Mouse (Mus musculus) retina, postnatal 1 day (tissue): Measurements from ENCODE around the gene Tnn.

Experiments used
- DNase-seq: peaks from one replicate; pipeline ENCODE4 v3.0.0-alpha.2; 2012

Gene Tnn

DNA sequence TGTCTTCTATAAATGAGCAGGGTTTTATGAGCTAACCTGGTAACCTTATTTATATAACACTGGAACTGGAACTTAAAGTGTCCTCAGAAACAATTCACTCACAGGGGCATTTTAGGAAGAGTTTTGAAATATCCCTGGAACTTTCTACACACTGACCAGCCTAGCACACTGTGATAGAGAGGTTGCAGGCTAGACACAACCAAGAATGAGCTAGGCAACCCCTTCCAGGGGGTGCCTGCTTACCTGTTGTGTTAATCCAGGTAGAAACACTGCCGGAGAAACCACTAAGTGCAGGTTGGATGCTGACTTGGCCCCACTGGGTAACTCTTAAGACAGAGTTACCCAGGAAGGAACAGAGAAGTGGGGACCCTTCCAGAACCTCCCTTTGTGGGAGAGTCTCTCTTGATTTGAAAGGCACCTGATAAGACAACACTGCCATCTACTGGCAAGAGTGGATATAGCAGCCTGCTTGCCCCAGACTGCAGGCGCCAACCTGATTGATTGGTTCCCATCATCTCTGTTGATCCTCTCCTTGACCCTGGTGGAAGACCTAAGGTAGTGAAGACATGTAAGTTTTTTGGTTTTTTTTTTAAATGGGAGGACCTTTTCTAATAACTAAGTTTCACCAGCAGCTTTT lies 72.5 kb downstream of the Tnn start:
- peak; percentile 75 for DNase-seq

DNA sequence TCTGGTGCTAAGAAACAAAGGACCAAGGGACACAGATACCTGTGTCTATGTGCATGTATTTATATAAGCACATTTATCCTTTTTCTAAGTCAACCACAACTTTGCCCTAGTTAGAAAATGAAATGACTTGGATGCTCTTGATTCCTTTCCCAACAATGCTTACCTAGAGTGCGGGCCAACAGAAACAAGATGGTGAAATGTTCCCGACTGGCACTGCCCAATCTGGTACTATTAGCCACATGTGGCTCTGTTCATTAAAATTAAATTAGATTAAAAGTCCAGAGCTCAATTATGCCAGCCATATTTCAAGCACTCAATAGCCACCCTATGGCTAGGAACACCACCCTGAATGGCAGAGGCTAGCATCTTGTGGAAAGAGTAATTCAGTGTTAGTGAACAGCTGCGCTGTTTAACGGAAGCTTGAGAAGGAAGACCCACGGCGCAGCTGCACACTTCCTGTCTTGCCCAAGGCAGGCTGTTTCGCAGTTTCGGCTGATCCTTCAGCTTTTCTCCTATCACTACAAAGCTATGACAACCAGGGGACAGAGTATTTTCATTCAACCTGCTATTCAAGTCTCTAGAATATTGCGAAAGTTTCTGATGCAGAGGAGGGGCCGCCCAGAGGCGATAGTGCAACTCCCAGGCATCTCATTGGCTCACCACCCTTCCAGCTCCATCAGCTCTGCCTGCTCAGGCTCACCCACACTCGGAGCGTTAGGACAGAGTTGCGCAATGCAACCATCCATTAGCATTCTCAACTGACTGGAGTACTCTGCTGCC lies 74.3 kb downstream of the Tnn start:
- DNase-seq: no peak

DNA sequence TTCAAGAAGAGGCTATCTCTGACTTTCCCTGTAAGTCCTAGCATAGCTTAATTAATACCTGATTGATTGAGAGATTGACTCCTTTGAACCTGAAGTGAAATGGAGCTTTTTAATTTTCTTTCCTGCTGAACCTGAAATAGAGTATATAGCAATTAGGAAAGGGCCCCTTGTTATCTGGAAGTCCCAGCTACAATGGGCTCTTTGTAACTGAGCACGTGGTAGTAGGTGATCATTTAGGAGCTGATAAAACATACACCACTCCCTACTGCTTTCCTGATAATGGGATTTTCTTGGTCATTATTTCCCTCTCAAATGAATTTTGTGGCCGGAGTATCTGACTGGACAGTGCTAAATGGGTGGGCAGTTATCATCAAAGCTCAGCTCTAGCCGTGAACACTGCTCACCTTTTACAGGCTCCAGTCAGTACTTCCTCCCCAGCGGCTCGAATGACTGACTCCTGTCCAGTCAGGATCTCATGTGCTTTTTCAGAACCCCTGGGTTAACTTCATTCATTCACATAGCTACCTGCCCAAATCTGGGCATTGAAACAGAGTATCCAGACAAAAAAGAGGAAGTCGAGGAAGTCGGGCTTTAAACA lies 88.7 kb downstream of the Tnn start:
- no peak for DNase-seq

DNA sequence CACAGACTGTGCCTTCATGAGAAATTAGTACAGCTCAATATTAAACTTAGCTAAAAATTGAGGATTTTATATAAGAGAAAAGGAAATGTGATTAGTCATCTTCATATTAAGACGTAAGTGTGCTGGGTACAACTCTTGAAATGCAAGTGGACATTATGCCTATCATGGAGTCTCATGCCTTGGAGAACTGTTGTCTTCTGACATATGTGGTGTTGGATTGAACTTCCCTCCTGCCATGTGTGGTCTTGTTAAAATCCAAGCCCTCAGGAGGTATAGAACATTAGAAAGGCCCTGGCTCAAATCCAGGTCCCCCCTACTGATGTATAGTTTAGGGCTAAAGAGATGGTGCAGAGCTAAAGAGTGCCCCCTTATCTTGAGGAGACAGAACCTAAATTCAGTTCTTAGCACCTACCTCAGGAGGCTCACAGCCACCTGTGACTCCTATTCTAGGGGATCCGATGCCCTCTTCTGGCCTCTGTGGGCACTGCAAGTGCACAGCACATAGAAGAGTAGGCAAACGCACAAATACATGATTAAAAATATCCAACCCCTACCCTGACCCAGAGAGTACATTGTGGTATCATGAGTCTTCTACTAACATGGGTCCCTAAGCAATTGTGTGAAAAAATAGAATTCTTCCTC lies 91.5 kb downstream of the Tnn start:
- peak; percentile 15 for DNase-seq

DNA sequence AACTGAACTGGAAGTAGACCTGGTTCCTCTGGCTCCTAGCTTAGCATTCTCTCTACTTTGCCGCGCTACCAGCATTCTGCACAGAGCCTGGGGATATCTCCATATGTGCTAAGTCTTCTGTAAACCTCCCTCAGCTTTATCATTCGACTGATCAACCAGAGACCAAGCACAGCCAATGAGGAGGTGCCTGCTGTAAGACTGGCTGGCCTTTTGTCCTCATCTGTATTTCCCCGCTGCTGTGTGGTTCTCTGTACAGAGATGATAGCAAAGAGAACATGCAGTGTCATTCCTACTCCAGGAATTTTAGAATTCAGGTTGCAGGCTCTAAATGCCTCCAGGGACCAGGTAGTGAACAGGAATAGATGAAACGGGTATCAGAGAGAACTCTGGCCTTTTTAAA lies 92.1 kb downstream of the Tnn start:
- DNase-seq: no peak

DNA sequence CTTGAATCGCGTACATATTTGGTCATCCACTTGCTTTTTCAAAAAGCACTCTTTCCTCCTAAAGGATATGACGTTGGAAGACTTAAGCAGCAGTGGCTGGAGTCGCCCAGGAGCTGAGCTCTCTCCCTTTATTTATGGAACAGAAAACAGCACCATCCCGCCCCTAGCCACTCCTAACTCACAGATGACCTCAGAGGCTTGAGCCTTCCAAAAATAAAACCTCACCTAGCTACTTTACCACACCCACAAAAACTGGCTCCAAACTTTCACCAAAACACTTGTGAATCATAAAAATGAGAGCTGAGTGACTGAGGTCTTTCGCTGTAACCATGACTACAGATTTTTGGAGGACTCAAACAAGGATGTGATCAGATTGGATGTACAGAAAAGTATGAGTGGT lies 92.8 kb downstream of the Tnn start:
- no peak for DNase-seq

DNA sequence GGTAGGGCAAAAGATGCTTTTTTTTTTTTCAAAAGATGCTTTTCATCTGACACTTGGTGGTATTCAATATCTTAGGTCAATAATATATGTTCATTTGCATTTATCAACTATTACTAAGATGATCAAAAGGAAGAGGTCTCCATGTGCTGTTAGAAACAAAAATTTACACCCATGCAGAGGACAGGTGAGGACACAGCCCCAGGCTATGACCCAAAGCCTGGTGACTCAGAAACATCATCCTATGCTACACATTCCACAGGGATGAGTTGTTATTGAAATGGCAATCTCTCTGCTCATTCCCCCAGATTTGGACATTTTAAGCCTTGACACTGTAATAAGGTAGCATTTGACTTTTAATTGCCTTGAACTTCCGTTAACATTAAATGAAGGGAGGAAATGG lies 93.5 kb downstream of the Tnn start:
- no peak for DNase-seq

DNA sequence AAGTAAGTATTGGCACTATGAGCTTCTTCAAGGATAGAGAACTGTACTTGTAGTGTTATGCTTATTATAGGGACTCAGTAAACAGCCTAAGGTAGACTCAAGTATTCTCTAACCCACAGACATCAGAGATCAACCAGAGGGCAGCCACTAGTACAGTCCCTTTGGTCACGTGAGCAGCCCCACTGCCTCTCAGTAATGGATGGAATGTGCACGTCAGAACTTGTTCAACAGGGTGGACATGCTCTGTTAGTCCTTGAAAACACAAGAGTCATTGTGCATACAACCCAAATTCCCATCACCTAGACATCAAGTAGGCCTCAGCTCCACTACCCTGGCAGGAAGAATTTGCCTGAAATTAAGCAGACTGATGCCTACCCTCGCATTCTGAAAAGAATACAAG lies 95.7 kb downstream of the Tnn start:
- no peak for DNase-seq

DNA sequence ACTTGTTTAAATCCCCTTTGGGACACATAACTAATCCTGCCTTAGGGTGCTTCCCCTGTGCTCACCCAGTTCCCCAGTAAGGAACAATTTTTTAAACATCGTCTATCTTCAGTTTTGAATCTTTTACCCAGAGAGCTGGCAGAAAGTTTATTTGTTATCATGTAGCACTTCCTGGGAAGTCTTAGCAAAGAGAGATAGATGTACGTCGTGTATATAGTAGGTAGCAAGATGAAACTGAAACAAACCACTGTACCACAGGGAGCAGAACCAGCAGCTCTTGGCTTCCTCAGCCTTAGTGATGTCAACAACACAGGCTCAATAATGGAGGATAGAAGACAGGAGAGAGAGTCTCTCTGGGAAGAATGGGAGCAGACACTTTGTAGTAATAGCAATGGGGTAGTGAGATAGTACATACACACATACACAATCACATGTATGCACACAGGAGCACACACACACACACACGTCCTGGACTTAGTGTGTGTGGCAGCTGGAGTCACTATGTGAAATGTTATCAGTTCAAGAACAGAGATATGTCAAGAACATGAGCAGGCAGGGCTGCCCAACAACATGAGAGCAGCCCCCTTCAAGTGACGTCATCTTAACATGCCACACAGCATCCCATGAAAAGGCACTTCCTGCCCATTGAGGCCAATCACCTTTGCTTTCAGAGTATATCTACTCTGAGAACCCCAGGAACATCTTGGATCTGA lies 98.9 kb downstream of the Tnn start:
- no peak for DNase-seq

DNA sequence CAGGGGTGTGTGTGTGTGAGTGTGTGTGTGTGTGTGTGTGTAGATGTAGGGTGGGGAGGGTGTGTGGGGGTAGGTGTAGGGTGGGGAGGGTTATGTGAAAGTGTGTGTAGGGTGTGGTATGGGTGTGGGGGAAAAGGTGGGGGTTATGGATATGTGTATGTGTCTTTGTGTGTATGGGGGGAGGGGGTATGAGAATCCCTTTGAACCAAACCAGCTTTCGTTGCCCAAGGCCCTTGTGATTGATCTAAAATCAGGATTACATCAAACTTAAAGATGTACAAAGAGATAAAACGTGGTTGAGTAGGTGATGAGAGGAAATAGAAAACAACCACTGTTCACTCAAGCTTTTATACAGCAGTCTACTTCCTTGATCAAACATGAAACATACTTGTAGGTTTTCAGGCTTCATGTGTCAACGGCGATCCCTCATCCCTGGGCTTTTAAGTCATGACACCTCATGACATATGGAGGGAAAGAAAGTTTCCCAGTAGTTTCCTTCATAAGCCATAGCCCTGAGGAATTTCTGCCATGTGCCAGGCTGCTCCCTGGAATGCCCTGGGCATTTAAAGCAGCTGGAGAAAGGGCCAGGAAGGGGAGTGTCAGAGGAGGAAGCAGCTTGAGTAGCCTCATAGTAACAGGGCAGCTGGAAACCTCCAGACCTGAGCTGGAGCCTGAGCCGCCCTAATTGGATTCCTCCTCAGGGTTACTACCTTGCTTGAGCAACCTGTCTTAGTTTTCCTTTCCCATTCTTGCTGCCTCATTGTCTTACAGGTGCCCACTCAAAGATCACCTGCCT lies 99.7 kb downstream of the Tnn start:
- no peak for DNase-seq

DNA sequence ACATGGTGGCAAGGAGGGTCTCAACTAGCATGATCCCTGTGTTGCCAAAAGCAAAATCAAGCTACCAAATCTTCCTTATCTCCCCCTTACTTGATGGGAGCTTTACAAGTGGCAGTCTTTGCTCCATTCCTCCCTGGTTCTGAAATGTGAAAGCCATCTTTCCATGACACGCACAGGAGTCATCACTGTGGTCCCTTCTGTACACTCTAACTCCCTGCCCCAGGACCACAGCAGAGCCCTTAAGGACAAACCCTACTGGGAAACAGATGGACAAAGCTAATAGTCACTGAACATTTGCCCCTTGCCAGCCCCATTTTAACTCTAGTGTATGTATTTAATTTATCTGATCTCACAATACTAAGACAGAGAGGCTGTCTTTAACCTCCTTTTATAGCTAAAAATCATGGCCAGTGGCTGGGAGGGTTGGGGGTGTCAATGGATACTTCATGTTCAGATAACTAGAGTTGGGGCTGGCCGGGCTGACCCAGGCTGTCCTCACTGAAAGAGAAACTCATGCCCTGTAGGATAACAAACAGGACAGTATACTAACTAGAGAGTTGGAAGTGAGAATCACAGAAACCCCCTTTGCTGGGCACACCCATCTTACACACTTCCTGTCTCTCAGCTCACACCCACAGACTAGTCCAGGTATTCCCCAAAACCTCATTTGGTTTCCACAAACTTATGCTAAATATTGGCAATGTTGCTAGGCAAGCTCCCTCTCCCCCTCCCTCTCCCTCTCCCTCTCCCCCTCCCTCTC lies 100.6 kb downstream of the Tnn start:
- DNase-seq: no peak

DNA sequence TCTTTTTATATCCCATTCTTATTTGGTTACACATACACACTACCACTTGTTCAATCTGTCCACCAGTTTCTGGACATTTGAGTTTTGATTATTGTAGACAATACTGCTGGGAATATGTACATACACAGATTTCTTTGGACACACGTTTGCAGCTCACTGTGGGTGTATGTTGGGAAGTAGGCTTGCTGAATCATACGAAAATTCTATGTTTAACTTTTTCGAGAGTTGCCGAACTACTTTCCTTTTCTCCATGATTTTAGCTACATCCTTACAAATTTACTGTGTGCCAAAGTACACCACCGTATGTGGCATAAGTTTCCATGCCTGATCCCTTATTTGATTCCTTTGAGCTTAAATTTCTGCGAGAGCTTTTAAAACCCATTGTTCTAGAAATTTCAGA lies 102.5 kb downstream of the Tnn start:
- no peak for DNase-seq

DNA sequence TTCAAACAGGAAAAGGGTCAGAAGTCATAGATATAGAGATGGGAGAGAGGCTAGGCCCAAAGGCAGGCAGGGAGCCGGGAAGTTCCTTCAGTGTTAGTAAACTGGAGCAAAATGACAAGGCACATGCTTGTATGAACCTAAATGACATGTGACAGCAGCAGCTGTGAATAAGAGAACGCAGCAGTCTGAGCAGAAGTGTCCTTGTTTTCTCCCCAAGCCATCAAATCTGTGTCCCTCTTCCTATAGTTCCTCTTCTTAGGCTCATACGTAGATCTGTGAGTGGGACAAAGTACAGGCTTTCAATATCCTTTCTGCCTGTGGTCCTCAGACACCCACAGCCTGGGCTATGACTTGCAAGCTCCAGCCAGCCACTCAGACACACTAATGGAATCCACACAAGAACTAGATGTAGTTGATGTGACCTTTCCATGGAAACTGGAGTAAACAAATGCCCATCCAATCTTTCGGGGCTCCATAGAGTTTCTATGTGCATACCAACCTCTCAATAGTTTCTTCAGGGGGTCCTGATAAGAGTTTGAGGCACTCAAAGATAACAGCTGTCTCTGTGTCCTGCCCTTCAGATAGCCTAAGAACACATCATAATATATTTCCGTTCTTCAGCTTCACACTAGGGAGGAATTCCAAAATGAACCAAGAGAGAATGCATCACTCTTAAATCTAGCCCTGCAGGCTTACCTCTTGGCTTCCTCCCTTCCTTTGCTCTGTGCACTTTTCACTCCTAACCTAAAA lies 104.1 kb downstream of the Tnn start:
- no peak for DNase-seq

DNA sequence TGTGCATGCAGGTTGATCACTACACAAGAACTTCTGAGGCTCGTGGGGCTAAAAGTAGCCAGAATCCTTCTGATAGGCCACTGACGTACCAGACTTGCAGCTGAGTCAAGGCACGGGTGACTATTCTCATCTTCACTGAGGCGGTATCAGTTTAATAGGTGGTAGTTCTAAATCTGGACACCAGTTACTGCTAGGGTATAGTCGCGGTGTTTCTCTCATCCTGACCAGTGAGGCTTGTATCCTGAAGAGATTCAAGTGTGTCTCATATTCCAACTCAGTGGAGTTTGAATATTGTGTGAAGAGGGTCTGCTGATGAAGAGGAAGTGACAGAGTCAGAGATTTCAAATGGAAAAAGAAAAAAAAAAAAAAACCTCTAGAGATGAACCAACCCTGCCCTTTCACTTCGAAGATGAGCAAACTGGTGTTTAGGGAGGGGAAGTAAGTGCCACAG lies 105.9 kb downstream of the Tnn start:
- no peak for DNase-seq

DNA sequence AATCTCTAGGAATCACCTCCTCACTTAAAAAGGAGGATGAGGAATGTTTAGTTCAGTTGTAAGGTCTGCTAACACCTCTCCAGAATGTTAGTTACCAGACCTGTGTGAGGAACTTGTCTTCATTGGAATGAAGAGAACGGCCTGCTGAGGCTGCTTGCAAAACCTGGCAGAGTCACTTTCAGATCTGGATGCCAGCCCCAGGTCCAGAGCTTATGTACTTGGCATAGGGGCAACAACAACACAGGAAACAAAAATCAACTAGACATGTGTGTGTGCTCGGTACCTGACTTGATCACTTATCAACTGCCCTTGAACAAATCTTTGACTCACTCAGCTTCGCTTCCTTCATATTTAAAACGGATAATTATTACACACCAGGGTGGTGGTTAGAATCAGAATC lies 106.6 kb downstream of the Tnn start:
- DNase-seq: no peak

DNA sequence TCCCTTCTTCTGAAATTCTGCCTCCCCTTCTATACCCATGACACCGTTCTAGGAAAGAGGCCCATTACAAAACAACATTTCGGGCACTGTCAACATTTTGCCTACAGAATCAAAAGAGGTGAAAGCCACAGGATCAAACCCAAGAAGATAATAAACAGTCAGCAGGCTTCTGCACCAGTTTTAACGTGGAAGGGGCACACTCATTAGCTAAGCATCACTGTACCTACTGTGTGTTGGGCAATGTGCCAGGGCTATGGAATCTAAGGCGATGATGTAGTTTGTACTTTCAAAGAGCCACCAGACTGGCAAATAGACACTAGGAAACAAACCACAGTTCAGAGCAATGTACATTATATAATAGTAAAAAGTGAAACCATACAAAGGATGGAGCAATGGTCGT lies 107.4 kb downstream of the Tnn start:
- DNase-seq: no peak

DNA sequence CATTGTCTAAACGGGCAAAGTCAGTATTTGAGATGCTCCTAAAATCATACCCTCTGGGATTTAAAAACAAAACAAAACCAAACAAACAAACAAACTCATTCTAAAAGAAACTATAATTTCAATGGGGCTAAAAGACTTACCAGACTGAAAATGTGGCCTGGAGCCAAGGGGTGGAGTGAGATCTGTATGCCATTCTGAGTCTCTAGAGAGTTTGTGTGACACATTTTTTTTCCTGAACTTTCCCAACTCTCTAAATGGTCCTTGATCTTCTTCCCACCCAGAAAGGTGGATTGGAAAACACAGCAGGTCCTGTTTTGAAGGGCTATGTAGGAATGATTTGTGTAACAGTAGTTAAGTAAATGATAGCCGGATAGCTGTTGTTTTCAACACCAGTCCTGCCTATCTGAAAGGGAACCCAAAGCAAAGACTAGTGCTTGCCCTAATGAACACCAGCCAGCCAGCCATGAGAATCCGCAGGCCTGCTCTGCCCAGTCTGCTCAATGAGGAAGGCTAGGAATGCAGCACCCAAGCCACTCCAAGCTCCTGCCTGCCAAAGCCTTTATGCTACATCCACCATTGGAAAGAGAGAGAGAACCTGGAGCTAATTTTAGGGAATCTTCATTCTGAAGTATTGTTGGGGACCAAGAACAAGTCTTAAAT lies 108.2 kb downstream of the Tnn start:
- DNase-seq: peak; percentile 12

DNA sequence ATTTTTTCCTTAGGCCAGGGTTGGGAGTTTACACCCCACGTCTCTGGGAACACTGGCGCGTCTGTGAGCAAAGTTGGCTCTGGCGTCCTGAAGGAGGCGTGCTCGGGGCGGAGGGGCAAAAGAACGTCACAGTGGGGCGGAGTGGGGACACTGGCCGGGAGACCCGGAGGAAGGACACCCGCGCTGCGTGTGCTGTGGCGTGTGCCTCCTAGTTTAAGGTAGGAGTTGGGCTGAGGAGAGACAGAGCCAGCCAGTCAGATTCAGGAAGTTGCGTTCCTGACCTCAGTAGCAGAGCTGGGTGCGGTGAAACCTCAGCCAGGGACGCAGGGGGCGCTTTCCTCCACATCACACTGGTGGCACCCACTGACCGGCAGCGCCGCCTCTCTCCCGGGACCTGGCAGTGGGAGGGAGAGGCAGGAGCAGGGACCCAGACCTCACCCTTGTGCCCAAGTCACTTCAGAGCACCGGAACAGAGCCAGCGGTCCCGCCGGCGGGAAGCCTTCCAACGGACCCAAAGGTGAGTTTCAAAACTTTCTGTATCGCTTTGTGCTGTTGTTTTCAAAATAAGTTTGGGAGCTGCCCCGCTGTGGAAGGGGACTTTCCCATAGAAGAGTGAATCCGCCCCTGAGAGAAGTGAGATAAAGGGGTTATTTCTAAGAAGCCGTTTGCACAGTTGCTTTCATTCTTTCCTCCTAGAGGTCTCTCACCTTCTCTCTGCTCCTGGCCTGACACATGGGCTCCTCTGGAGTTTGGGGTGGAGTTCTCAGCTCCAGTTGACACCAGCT lies 109.0 kb downstream of the Tnn start, which contains the start of gene 4930523C07Rik:
TSS of gene 4930523C07Rik (plus strand) at position 146 of the 785 bp plus-strand sequence.
- DNase-seq: peak; percentile 64
